ENCODE assay signal across 7 mouse cellular contexts in genomic region chr12:84616977-84617630, GRCm38 (mm10). TPM values are rescaled to one million over a fixed set of nuclear protein-coding genes. Genes with fewer than 3 reads are reported as not detected.
DNase-seq lines count a peak whose midpoint lies in the region; ATAC-seq lines count a peak whose summit lies in the region.

Gene Abcd4, minus strand, starts transcription at chr12:84617413.

- H3K27me3 ChIP-seq in embryonic facial prominence, embryonic 11.5 days (ENCODE audit: control insufficient read depth, insufficient read depth, low read length): no peaks in the 10 kb centered on the region
- no peaks in the 10 kb centered on the region for H3K27me3 ChIP-seq in limb, embryonic 10.5 days (ENCODE audit: low read depth, poor library complexity, severe bottlenecking)
- no peaks in the 10 kb centered on the region for H3K27me3 ChIP-seq in midbrain, embryonic 13.5 days

- no peaks in the 10 kb centered on the region for H3K36me3 ChIP-seq in embryonic facial prominence, embryonic 11.5 days (replicated peaks; ENCODE audit: control insufficient read depth, insufficient read depth, low read depth, low read length)
- H3K36me3 ChIP-seq in limb, embryonic 10.5 days: peaks cover 11% of the 10 kb centered on the region
- peaks cover 7% of the 10 kb centered on the region; the same call in 1 of the 2 replicates for H3K36me3 ChIP-seq in midbrain, embryonic 13.5 days

- peak within 1 kb of the TSS; percentile 53 for H3K4me2 ChIP-seq in embryonic facial prominence, embryonic 11.5 days (ENCODE audit: low read depth, low read length)
- peak within 1 kb of the TSS; percentile 59 for H3K4me2 ChIP-seq in midbrain, embryonic 13.5 days (replicated peaks)

- H3K4me1 ChIP-seq in embryonic facial prominence, embryonic 11.5 days (ENCODE audit: control insufficient read depth, insufficient read depth, low read length): no peaks in the 10 kb centered on the region
- H3K4me1 ChIP-seq in limb, embryonic 10.5 days: peaks cover 18% of the 10 kb centered on the region; the same call in 1 of the 2 replicates
- H3K4me1 ChIP-seq in midbrain, embryonic 13.5 days (replicated peaks): peaks cover 12% of the 10 kb centered on the region; the same call in 1 of the 2 replicates

- peak; percentile 96 for DNase-seq in adrenal gland, postnatal 14 days
- peak; percentile 94 for DNase-seq in embryonic facial prominence, embryonic 11.5 days (ENCODE audit: low spot score)
- peak; percentile 97 for DNase-seq in kidney, adult 11 months
- DNase-seq in limb, embryonic 10.5 days (ENCODE audit: low spot score): peak; percentile 90
- DNase-seq in spleen, adult 12 weeks (ENCODE audit: low spot score): peak; percentile 84

- WGBS in embryonic facial prominence, embryonic 11.5 days: under 1% methylated on average over 34 of the region's 34 CpGs
- WGBS in limb, embryonic 10.5 days: under 1% methylated on average over 34 of the region's 34 CpGs
- WGBS in midbrain, embryonic 13.5 days: under 1% methylated on average over 34 of the region's 34 CpGs

- peak within 1 kb of the TSS; percentile 68 for H3K4me3 ChIP-seq in embryonic facial prominence, embryonic 11.5 days (ENCODE audit: low read depth, low read length)
- H3K4me3 ChIP-seq in limb, embryonic 10.5 days: peak within 1 kb of the TSS; percentile 88
- peak within 1 kb of the TSS; percentile 67 for H3K4me3 ChIP-seq in midbrain, embryonic 13.5 days (replicated peaks)

- peak; percentile 98 for ATAC-seq in embryonic facial prominence, embryonic 11.5 days (replicated peaks; ENCODE audit: insufficient number of reproducible peaks, low FRiP score, low TSS enrichment, low read depth)
- ATAC-seq in granulocyte monocyte progenitor cell, adult 5-6 weeks (replicated peaks; ENCODE audit: poor library complexity, severe bottlenecking): peak; percentile 99
- ATAC-seq in midbrain, embryonic 13.5 days: peak; percentile 98

- H3K9me3 ChIP-seq in embryonic facial prominence, embryonic 11.5 days (replicated peaks; ENCODE audit: control insufficient read depth, low read length): no peaks in the 10 kb centered on the region
- H3K9me3 ChIP-seq in limb, embryonic 10.5 days (replicated peaks): no peaks in the 10 kb centered on the region
- H3K9me3 ChIP-seq in midbrain, embryonic 13.5 days: no peaks in the 10 kb centered on the region

- H3K27ac ChIP-seq in embryonic facial prominence, embryonic 11.5 days (replicated peaks; ENCODE audit: low read depth, low read length): no peak within 1 kb of the TSS
- peak within 1 kb of the TSS; percentile 89 for H3K27ac ChIP-seq in limb, embryonic 10.5 days
- H3K27ac ChIP-seq in midbrain, embryonic 13.5 days: no peak within 1 kb of the TSS

- H3K9ac ChIP-seq in embryonic facial prominence, embryonic 11.5 days (replicated peaks; ENCODE audit: low read length): peak within 1 kb of the TSS; percentile 87
- peak within 1 kb of the TSS; percentile 80 for H3K9ac ChIP-seq in midbrain, embryonic 13.5 days (replicated peaks)

RNA-seq across cellular contexts. Expression of gene Abcd4, which starts in this region (rescaled TPM):
- 10.7 and 13.2 TPM in 2 replicates for total RNA-seq in adrenal gland, postnatal 14 days (2021)
- 6.3 and 6.5 TPM in 2 replicates for polyA plus RNA-seq in embryonic facial prominence, embryonic 11.5 days (2014; fragmentation: Nextera tagmentation; extraction: Ambion mirVana)
- 6.9 and 12.3 TPM in 2 replicates for total RNA-seq in granulocyte monocyte progenitor cell, adult 5-6 weeks (2014; fragmentation: Nextera tagmentation)
- 2.9 and 3.6 TPM in 2 replicates for total RNA-seq in granulocyte monocyte progenitor cell, adult 5-6 weeks (2017)
- 12.3 and 13.5 TPM in 2 replicates for polyA plus RNA-seq in limb, embryonic 10.5 days (2016; fragmentation: Nextera tagmentation; extraction: Ambion mirVana)
- polyA plus RNA-seq in midbrain, embryonic 13.5 days (2015; fragmentation: Nextera tagmentation; extraction: Ambion mirVana): 12.8 and 13.9 TPM in 2 replicates
